Mouse (Mus musculus): Measurements from ENCODE around the gene Ndc1. TPM values are rescaled to one million over a fixed set of nuclear protein-coding genes. Genes with fewer than 3 reads are reported as not detected.
"Not testable (repeated sequence)": the region's sequence is repeated elsewhere in the genome, so short reads cannot be mapped to it uniquely, and the experiment has no call there.

Gene Ndc1
- polyA plus RNA-seq, 1 experiment = not detected

GRCm38 (mm10) chr4:107344612-107345011 is 23.0 kb upstream of the Ndc1 start:
- Histone ChIP-seq H3K4me3 (ENCODE audit: insufficient read depth, low read depth, low read length) (no peak overlapping the region), H3K4me1 (ENCODE audit: control insufficient read depth, insufficient read depth, low read length) (peaks cover 13% of the 10 kb centered on the region), H3K27ac (ENCODE audit: insufficient read depth, low read depth, low read length) (no peak overlapping the region)
- 56% methylated on average over 7 of the region's 7 CpGs for WGBS
- TF ChIP-seq CTCF (IDR thresholded peaks at IDR 0.05; ENCODE audit: insufficient read depth, low read depth, low read length) (no peak), POLR2A (IDR thresholded peaks at IDR 0.05; ENCODE audit: insufficient read depth, low read depth, low read length) (no peak)

GRCm38 (mm10) chr4:107347221-107347620 is 20.4 kb upstream of the Ndc1 start:
- WGBS = 89% methylated on average over 6 of the region's 6 CpGs
- TF ChIP-seq POLR2A (IDR thresholded peaks at IDR 0.05; ENCODE audit: insufficient read depth, low read depth, low read length) (no peak), CTCF (IDR thresholded peaks at IDR 0.05; ENCODE audit: insufficient read depth, low read depth, low read length) (no peak)
- Histone ChIP-seq H3K4me3 (ENCODE audit: insufficient read depth, low read depth, low read length) (no peak overlapping the region), H3K27ac (ENCODE audit: insufficient read depth, low read depth, low read length) (no peak overlapping the region), H3K4me1 (ENCODE audit: control insufficient read depth, insufficient read depth, low read length) (peaks cover 11% of the 10 kb centered on the region)

- TF ChIP-seq CTCF (IDR thresholded peaks at IDR 0.05; ENCODE audit: insufficient read depth, low read depth, low read length) (no peak), POLR2A (IDR thresholded peaks at IDR 0.05; ENCODE audit: insufficient read depth, low read depth, low read length) (no peak)
- Histone ChIP-seq H3K4me3 (ENCODE audit: insufficient read depth, low read depth, low read length) (no peak overlapping the region), H3K4me1 (ENCODE audit: control insufficient read depth, insufficient read depth, low read length) (peaks cover 11% of the 10 kb centered on the region), H3K27ac (ENCODE audit: insufficient read depth, low read depth, low read length) (no peak overlapping the region)
- 53% methylated on average over 20 of the region's 20 CpGs for WGBS
Measured at GRCm38 (mm10) chr4:107348529-107349310, 18.9 kb upstream of the Ndc1 start.

- no peak for TF ChIP-seq POLR2A (IDR thresholded peaks at IDR 0.05; ENCODE audit: insufficient read depth, low read depth, low read length)
- TF ChIP-seq CTCF (IDR thresholded peaks at IDR 0.05; ENCODE audit: insufficient read depth, low read depth, low read length) = no peak
- Histone ChIP-seq H3K27ac (ENCODE audit: insufficient read depth, low read depth, low read length) (no peak overlapping the region), H3K4me1 (ENCODE audit: control insufficient read depth, insufficient read depth, low read length) (peaks cover 11% of the 10 kb centered on the region), H3K4me3 (ENCODE audit: insufficient read depth, low read depth, low read length) (no peak overlapping the region)
- 79% methylated on average over 8 of the region's 8 CpGs for WGBS
Measured at GRCm38 (mm10) chr4:107349311-107350008, 18.1 kb upstream of the Ndc1 start.

- no peak overlapping the region for H3K4me3 ChIP-seq (ENCODE audit: insufficient read depth, low read depth, low read length)
- TF ChIP-seq CTCF (IDR thresholded peaks at IDR 0.05; ENCODE audit: insufficient read depth, low read depth, low read length) = no peak
- no peak for TF ChIP-seq POLR2A (IDR thresholded peaks at IDR 0.05; ENCODE audit: insufficient read depth, low read depth, low read length)
- peaks cover 7% of the 10 kb centered on the region for H3K4me1 ChIP-seq (ENCODE audit: control insufficient read depth, insufficient read depth, low read length)
- H3K27ac ChIP-seq (ENCODE audit: insufficient read depth, low read depth, low read length) = no peak overlapping the region
Measured at GRCm38 (mm10) chr4:107351368-107351767, 16.2 kb upstream of the Ndc1 start.

GRCm38 (mm10) chr4:107353612-107354011 is 14.0 kb upstream of the Ndc1 start:
- no peak overlapping the region for H3K27ac ChIP-seq (ENCODE audit: insufficient read depth, low read depth, low read length)
- H3K4me3 ChIP-seq (ENCODE audit: insufficient read depth, low read depth, low read length) = no peak overlapping the region
- no peak for TF ChIP-seq POLR2A (IDR thresholded peaks at IDR 0.05; ENCODE audit: insufficient read depth, low read depth, low read length)
- no peak for TF ChIP-seq CTCF (IDR thresholded peaks at IDR 0.05; ENCODE audit: insufficient read depth, low read depth, low read length)
- WGBS = 96% methylated on average over 3 of the region's 3 CpGs
- peaks cover 5% of the 10 kb centered on the region for H3K4me1 ChIP-seq (ENCODE audit: control insufficient read depth, insufficient read depth, low read length)

- no peak overlapping the region for H3K27ac ChIP-seq (ENCODE audit: insufficient read depth, low read depth, low read length)
Measured at GRCm38 (mm10) chr4:107354126-107354525, 13.5 kb upstream of the Ndc1 start.

GRCm38 (mm10) chr4:107354543-107354942 is 13.0 kb upstream of the Ndc1 start:
- TF ChIP-seq CTCF (IDR thresholded peaks at IDR 0.05; ENCODE audit: insufficient read depth, low read depth, low read length) (no peak), POLR2A (IDR thresholded peaks at IDR 0.05; ENCODE audit: insufficient read depth, low read depth, low read length) (no peak)
- Histone ChIP-seq H3K27ac (ENCODE audit: insufficient read depth, low read depth, low read length) (no peak overlapping the region), H3K4me1 (ENCODE audit: control insufficient read depth, insufficient read depth, low read length) (no peaks in the 10 kb centered on the region), H3K4me3 (ENCODE audit: insufficient read depth, low read depth, low read length) (no peak overlapping the region)
- 61% methylated on average over 4 of the region's 4 CpGs for WGBS

More at GRCm38 (mm10) chr4:107354126-107354525, 13.5 kb upstream of the Ndc1 start:
- H3K4me1 ChIP-seq (ENCODE audit: control insufficient read depth, insufficient read depth, low read length) = no peaks in the 10 kb centered on the region
- 90% methylated on average over 5 of the region's 5 CpGs for WGBS
- H3K4me3 ChIP-seq (ENCODE audit: insufficient read depth, low read depth, low read length) = no peak overlapping the region
- TF ChIP-seq POLR2A (IDR thresholded peaks at IDR 0.05; ENCODE audit: insufficient read depth, low read depth, low read length) (no peak), CTCF (IDR thresholded peaks at IDR 0.05; ENCODE audit: insufficient read depth, low read depth, low read length) (no peak)

- 86% methylated on average over 8 of the region's 8 CpGs for WGBS
Measured at GRCm38 (mm10) chr4:107357172-107357571, 10.4 kb upstream of the Ndc1 start.

More at GRCm38 (mm10) chr4:107357172-107357571, 10.4 kb upstream of the Ndc1 start:
- not testable (repeated sequence) for H3K27ac ChIP-seq (ENCODE audit: insufficient read depth, low read depth, low read length); H3K4me3 ChIP-seq (ENCODE audit: insufficient read depth, low read depth, low read length); H3K4me1 ChIP-seq (ENCODE audit: control insufficient read depth, insufficient read depth, low read length)
